Mouse (Mus musculus) midbrain, postnatal 0 days (tissue): Measurements from ENCODE around the gene a. TPM values are rescaled to one million over a fixed set of nuclear protein-coding genes. Genes with fewer than 3 reads are reported as not detected.

Source experiments
- ATAC-seq: fragments of 200-750 bp; cut with Nextera tagmentation; 2 replicates; pipeline ENCODE4 v1.8.0; 2017; ENCODE audit warnings: moderate number of reproducible peaks, mild to moderate bottlenecking, moderate TSS enrichment, moderate library complexity; ENCODE audit not compliant: low FRiP score
- DNase-seq: peaks from one replicate; pipeline ENCODE4 v3.0.0-alpha.2; 2015; ENCODE audit warnings: low spot score
- H3K27ac ChIP-seq: fragments of 300-500 bp; sonication (generic); 2 replicates; pipeline ENCODE4 v1.5.1; 2014; ENCODE audit warnings: low read depth, mild to moderate bottlenecking, low read length, mixed read lengths
- H3K27me3 ChIP-seq: fragments of 300-500 bp; sonication (generic); 2 replicates; pipeline ENCODE4 v1.6.1; 2014; ENCODE audit warnings: low read length, control low read depth, mixed read lengths; ENCODE audit not compliant: insufficient read depth
- H3K36me3 ChIP-seq: fragments of 300-500 bp; sonication (generic); 2 replicates; pipeline ENCODE4 v1.6.1; 2014; ENCODE audit warnings: low read length, control low read depth, mixed read lengths; ENCODE audit not compliant: insufficient read depth
- H3K4me1 ChIP-seq: fragments of 300-500 bp; sonication (generic); 2 replicates; pipeline ENCODE4 v1.6.1; 2014; ENCODE audit warnings: mild to moderate bottlenecking, control low read depth, antibody characterized with exemption, low read length, mixed read lengths; ENCODE audit not compliant: insufficient read depth
- H3K4me2 ChIP-seq: fragments of 300-500 bp; sonication (generic); 2 replicates; pipeline ENCODE4 v1.6.1; 2014; ENCODE audit warnings: low read depth, mild to moderate bottlenecking, low read length, mixed read lengths; ENCODE audit not compliant: poor library complexity, severe bottlenecking
- H3K4me3 ChIP-seq: fragments of 300-500 bp; sonication (generic); 2 replicates; pipeline ENCODE4 v1.5.1; 2014; ENCODE audit warnings: low read depth, mild to moderate bottlenecking, low read length, moderate library complexity
- H3K9ac ChIP-seq: fragments of 300-500 bp; sonication (generic); replicated peaks from 2 replicates; pipeline ENCODE4 v1.6.1; 2014; ENCODE audit warnings: mild to moderate bottlenecking, low read length, moderate library complexity, mixed read lengths; ENCODE audit not compliant: poor library complexity, severe bottlenecking
- H3K9me3 ChIP-seq: fragments of 300-500 bp; sonication (generic); 2 replicates; pipeline ENCODE4 v1.6.1; 2016; ENCODE audit warnings: low read length, control low read depth
- CTCF ChIP-seq: IDR thresholded peaks from 2 replicates; pipeline ENCODE4 v1.5.1; 2016; ENCODE audit warnings: antibody characterized with exemption, mild to moderate bottlenecking
- WGBS: fragments of 180-500 bp; shearing (Covaris S2); extraction: QIAGEN DNeasy Blood & Tissue Kit; methylation state at CpG from one replicate; pipeline ENCODE4 v1.1.7; 2014; 5-methylcytosine and 5-hydroxymethylcytosine counted together
- polyA plus RNA-seq: library from polyadenylated mRNA; unstranded; fragments of >200 nt; fragmentation: Nextera tagmentation; extraction: Ambion mirVana; gene quantifications from 2 replicates; pipeline ENCODE4 v1.2.1, GENCODE M21; 2015
- total RNA-seq: library from RNA; depleted of rRNA; stranded (reverse); fragments of >200 nt; gene quantifications from 2 replicates; pipeline ENCODE4 v1.2.3, GENCODE M21; 2014

Gene a
- total and polyA plus RNA-seq, 2 experiments from 2014 or later, result 1.1 TPM; not detected in 1

GRCm38 (mm10) chr2:154764828-154765497 lies 26.2 kb upstream of the a start:
- Histone ChIP-seq H3K36me3 (no peaks in the 10 kb centered on the region), H3K4me1 (no peaks in the 10 kb centered on the region), H3K27ac (no peak overlapping the region), H3K4me3 (no peak overlapping the region), H3K4me2 (no peak overlapping the region), H3K9me3 (no peaks in the 10 kb centered on the region), H3K27me3 (no peaks in the 10 kb centered on the region), H3K9ac (no peak overlapping the region)
- WGBS, result 86% methylated on average over 9 of the region's 9 CpGs
- TF ChIP-seq CTCF, result peak; percentile 40
- DNase-seq, result no peak
- no peak for ATAC-seq

- H3K27me3 ChIP-seq, result no peaks in the 10 kb centered on the region
- no peaks in the 10 kb centered on the region for H3K9me3 ChIP-seq
- H3K36me3 ChIP-seq, result no peaks in the 10 kb centered on the region
- H3K4me2 ChIP-seq, result no peak overlapping the region
- no peak overlapping the region for H3K4me3 ChIP-seq
- DNase-seq (no peak), ATAC-seq (no peak)
- no peak overlapping the region for H3K9ac ChIP-seq
- WGBS, result 74% methylated on average over 8 of the region's 8 CpGs
- no peak for TF ChIP-seq CTCF
- H3K4me1 ChIP-seq, result no peaks in the 10 kb centered on the region
- H3K27ac ChIP-seq, result no peak overlapping the region
Observed at GRCm38 (mm10) chr2:154765554-154766008, 25.6 kb upstream of the a start.

- Histone ChIP-seq H3K36me3 (no peaks in the 10 kb centered on the region), H3K4me1 (no peaks in the 10 kb centered on the region), H3K9ac (no peak overlapping the region), H3K4me2 (no peak overlapping the region), H3K4me3 (no peak overlapping the region), H3K9me3 (no peaks in the 10 kb centered on the region), H3K27ac (no peak overlapping the region), H3K27me3 (no peaks in the 10 kb centered on the region)
- ATAC-seq, result no peak
- TF ChIP-seq CTCF, result no peak
- no peak for DNase-seq
- WGBS, result 92% methylated on average over 6 of the region's 6 CpGs
Observed at GRCm38 (mm10) chr2:154767051-154767450, 24.2 kb upstream of the a start.

- no peak for DNase-seq
- Histone ChIP-seq H3K9ac (no peak within 1 kb of the TSS), H3K27ac (no peak within 1 kb of the TSS), H3K9me3 (no peaks in the 10 kb centered on the region), H3K4me1 (no peaks in the 10 kb centered on the region), H3K4me2 (no peak within 1 kb of the TSS), H3K27me3 (no peaks in the 10 kb centered on the region), H3K36me3 (no peaks in the 10 kb centered on the region), H3K4me3 (no peak within 1 kb of the TSS)
- no peak for TF ChIP-seq CTCF
- no peak for ATAC-seq
Observed at GRCm38 (mm10) chr2:154769930-154770329, 21.3 kb upstream of the a start, which contains the start of gene Gm14214. Gene Gm14214, minus strand, starts transcription at chr2:154770030.

- no peak overlapping the region for H3K9ac ChIP-seq
- WGBS, result 71% methylated on average over 8 of the region's 8 CpGs
Observed at GRCm38 (mm10) chr2:154771604-154772003, 19.6 kb upstream of the a start.

GRCm38 (mm10) chr2:154774032-154774431 lies 17.2 kb upstream of the a start:
- peak; percentile 74 for DNase-seq
- H3K36me3 ChIP-seq, result no peaks in the 10 kb centered on the region
- H3K27me3 ChIP-seq, result no peaks in the 10 kb centered on the region

More at GRCm38 (mm10) chr2:154771604-154772003, 19.6 kb upstream of the a start:
- no peak for TF ChIP-seq CTCF
- Histone ChIP-seq H3K9me3 (no peaks in the 10 kb centered on the region), H3K27ac (no peak overlapping the region), H3K4me3 (no peak overlapping the region), H3K36me3 (no peaks in the 10 kb centered on the region), H3K27me3 (no peaks in the 10 kb centered on the region), H3K4me1 (no peaks in the 10 kb centered on the region), H3K4me2 (no peak overlapping the region)
- DNase-seq (no peak), ATAC-seq (no peak)

More at GRCm38 (mm10) chr2:154774032-154774431, 17.2 kb upstream of the a start:
- Histone ChIP-seq H3K9ac (no peak overlapping the region), H3K4me2 (no peak overlapping the region), H3K4me3 (no peak overlapping the region), H3K4me1 (no peaks in the 10 kb centered on the region), H3K27ac (no peak overlapping the region), H3K9me3 (no peaks in the 10 kb centered on the region)
- TF ChIP-seq CTCF, result peak; percentile 71
- ATAC-seq, result no peak
- WGBS, result 79% methylated on average over 1 of the region's 1 CpGs
